Mouse (Mus musculus): ENCODE results near the gene Atg10. TPM values are rescaled to one million over a fixed set of nuclear protein-coding genes. Genes with fewer than 3 reads are reported as not detected.

The Atg10 gene
- total and polyA plus RNA-seq, 2 experiments from 2014 or later, result 7.5 to 10.7 TPM

DNA sequence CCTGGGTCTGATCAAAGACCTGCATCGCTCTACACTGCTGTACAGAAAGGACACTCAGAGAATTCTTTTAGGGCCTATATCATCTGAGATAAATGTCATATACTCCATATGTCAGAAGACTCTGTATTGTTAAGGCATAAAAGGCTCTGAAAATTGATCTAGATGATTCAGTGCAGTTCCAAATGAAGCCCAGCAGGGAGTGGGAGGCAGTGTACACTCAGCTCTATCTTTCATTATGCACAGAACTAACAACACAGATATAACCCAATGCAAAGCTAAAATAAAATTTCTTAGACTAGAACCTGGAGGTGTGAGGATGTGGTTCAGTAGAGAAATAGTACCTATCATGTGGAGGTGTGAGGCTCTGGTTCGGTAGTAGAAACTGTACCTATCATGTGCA, 151.4 kb downstream of the Atg10 start:
- Histone ChIP-seq H3K9me3 (ENCODE audit: low read length) (no peaks in the 10 kb centered on the region), H3K4me3 (ENCODE audit: low read depth, low read length) (no peak overlapping the region), H3K9ac (no peak overlapping the region), H3K4me1 (ENCODE audit: insufficient read depth) (no peaks in the 10 kb centered on the region), H3K4me2 (ENCODE audit: low read depth) (no peak overlapping the region), H3K27me3 (ENCODE audit: insufficient read depth, low read length) (no peaks in the 10 kb centered on the region), H3K36me3 (ENCODE audit: insufficient read depth) (no peaks in the 10 kb centered on the region), H3K27ac (ENCODE audit: low read depth, low read length) (no peak overlapping the region)
- WGBS, result 96% methylated on average over 2 of the region's 2 CpGs
- DNase-seq (no peak), ATAC-seq (no peak)
- TF ChIP-seq CTCF (IDR thresholded peaks at IDR 0.05; ENCODE audit: low read depth), result no peak

DNA sequence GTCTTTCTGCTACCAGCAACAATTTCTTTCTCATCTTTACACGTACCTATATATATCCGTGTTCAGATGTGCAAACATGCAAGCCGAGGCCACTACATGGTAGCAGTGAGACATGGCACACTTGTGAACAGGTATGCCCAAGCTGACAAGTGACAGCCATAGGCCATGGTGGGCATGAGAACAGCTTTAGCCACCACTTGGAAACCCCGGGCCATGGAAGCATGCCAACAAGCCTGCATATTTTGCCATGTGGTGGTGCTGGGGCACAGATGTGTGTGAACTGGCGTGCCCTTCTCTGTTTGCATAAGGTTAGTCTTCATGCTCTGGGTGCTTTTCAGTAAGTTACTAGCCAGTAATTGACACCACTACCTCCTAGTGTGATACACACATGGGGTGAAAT, 162.9 kb downstream of the Atg10 start:
- H3K4me2 ChIP-seq (ENCODE audit: low read depth), result no peak overlapping the region
- no peaks in the 10 kb centered on the region for H3K4me1 ChIP-seq (ENCODE audit: insufficient read depth)
- 89% methylated on average over 5 of the region's 5 CpGs for WGBS
- H3K9me3 ChIP-seq (ENCODE audit: low read length), result no peaks in the 10 kb centered on the region
- H3K4me3 ChIP-seq (ENCODE audit: low read depth, low read length), result no peak overlapping the region
- DNase-seq, result no peak
- H3K9ac ChIP-seq, result no peak overlapping the region
- no peaks in the 10 kb centered on the region for H3K36me3 ChIP-seq (ENCODE audit: insufficient read depth)
- no peaks in the 10 kb centered on the region for H3K27me3 ChIP-seq (ENCODE audit: insufficient read depth, low read length)
- ATAC-seq, result no peak
- TF ChIP-seq CTCF (IDR thresholded peaks at IDR 0.05; ENCODE audit: low read depth), result no peak
- H3K27ac ChIP-seq (ENCODE audit: low read depth, low read length), result no peak overlapping the region

DNA sequence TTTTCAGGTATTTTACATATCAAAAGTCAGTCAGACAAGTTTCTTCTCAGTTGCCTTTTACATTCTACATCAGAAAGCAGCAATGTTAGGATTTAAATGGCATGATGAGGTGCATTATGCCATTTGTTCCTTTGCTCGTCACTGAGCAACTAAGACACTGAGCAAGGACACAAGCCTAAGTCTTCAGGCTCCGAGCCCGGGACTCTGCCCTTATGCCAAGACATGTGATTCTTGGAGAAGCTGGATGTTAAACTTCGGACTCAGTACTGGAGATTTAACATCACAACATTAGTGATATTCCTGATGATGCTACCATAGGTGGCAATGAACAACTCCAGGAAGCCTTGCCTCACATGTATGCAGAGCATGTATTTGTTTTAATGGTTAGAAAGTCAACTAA, 175.6 kb downstream of the Atg10 start:
- DNase-seq (no peak), ATAC-seq (no peak)
- H3K27ac ChIP-seq (ENCODE audit: low read depth, low read length), result no peak overlapping the region
- WGBS, result 80% methylated on average over 4 of the region's 4 CpGs
- H3K9me3 ChIP-seq (ENCODE audit: low read length), result no peaks in the 10 kb centered on the region
- H3K9ac ChIP-seq, result no peak overlapping the region
- no peaks in the 10 kb centered on the region for H3K36me3 ChIP-seq (ENCODE audit: insufficient read depth)
- TF ChIP-seq CTCF (IDR thresholded peaks at IDR 0.05; ENCODE audit: low read depth), result no peak
- no peak overlapping the region for H3K4me3 ChIP-seq (ENCODE audit: low read depth, low read length)
- no peaks in the 10 kb centered on the region for H3K4me1 ChIP-seq (ENCODE audit: insufficient read depth)
- no peak overlapping the region for H3K4me2 ChIP-seq (ENCODE audit: low read depth)
- H3K27me3 ChIP-seq (ENCODE audit: insufficient read depth, low read length), result no peaks in the 10 kb centered on the region

DNA sequence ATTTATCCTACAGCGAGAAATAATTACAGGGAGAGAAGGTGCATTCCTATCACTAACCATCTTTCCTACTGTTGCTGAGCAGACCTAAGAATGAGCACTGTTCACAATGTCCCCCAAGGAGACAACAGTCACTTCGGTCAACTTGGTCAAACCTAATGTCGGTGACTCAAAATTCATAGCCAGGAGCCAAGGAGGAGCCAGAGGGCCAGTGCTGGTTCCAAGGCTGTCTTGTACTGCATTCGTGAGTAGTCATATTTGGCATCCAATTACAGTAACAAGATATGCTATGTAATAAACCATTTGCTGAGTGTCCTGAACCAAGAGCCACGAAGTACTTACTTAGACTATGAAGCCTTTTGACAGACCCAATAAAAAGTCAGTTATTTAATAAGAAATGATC, 176.9 kb downstream of the Atg10 start:
- ATAC-seq (no peak), DNase-seq (no peak)
- H3K4me1 ChIP-seq (ENCODE audit: insufficient read depth), result no peaks in the 10 kb centered on the region
- H3K4me2 ChIP-seq (ENCODE audit: low read depth), result no peak overlapping the region
- H3K27ac ChIP-seq (ENCODE audit: low read depth, low read length), result no peak overlapping the region
- no peaks in the 10 kb centered on the region for H3K27me3 ChIP-seq (ENCODE audit: insufficient read depth, low read length)
- H3K9ac ChIP-seq, result no peak overlapping the region
- H3K9me3 ChIP-seq (ENCODE audit: low read length), result no peaks in the 10 kb centered on the region
- H3K36me3 ChIP-seq (ENCODE audit: insufficient read depth), result no peaks in the 10 kb centered on the region
- no peak for TF ChIP-seq CTCF (IDR thresholded peaks at IDR 0.05; ENCODE audit: low read depth)
- H3K4me3 ChIP-seq (ENCODE audit: low read depth, low read length), result no peak overlapping the region
- WGBS, result 89% methylated on average over 5 of the region's 5 CpGs

DNA sequence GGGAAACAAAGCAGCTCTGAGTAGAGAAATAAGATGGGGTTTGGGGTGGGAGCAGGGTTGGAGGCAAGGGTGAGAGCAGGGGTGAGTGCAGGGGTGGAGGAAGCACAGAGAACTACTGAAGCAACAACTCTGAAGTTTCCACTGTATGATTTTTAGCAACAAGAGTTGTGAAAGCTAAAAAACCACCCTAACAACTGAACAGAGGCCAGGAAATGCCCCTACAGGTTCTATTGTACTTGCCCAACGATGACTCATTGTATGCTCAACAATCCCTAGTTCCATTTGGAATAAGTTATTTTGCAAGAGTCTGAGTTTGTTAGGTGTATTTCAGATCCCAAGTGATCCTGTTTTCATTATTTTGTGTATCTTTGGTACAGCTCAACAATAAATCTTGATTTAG, 182.5 kb downstream of the Atg10 start:
- H3K4me3 ChIP-seq (ENCODE audit: low read depth, low read length), result no peak overlapping the region
- no peak overlapping the region for H3K9ac ChIP-seq
- H3K27ac ChIP-seq (ENCODE audit: low read depth, low read length), result no peak overlapping the region
- DNase-seq (no peak), ATAC-seq (no peak)
- H3K27me3 ChIP-seq (ENCODE audit: insufficient read depth, low read length), result no peaks in the 10 kb centered on the region
- H3K9me3 ChIP-seq (ENCODE audit: low read length), result no peaks in the 10 kb centered on the region
- 84% methylated on average over 1 of the region's 1 CpGs for WGBS
- no peaks in the 10 kb centered on the region for H3K36me3 ChIP-seq (ENCODE audit: insufficient read depth)
- TF ChIP-seq CTCF (IDR thresholded peaks at IDR 0.05; ENCODE audit: low read depth), result no peak
- no peak overlapping the region for H3K4me2 ChIP-seq (ENCODE audit: low read depth)
- H3K4me1 ChIP-seq (ENCODE audit: insufficient read depth), result no peaks in the 10 kb centered on the region

DNA sequence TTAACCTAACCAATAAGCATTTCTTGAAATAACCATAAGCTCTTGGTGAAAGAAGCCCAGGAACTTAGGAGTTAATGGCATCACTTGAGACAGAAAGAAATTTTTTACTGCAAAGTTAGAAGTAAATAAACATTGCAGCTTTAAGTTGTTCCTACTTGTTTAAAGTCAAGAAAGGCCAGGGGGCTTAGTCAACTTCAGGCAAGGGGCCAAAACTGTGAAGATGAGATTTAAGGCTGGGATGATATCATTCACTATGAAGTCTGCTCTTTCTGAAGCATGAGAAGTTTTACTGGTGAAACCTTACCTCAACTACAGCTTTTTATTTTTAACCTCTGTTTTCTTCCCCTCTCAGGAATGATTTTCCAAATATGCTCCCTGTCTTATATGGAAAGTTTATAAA, 183.3 kb downstream of the Atg10 start:
- ATAC-seq (no peak), DNase-seq (no peak)
- H3K4me2 ChIP-seq (ENCODE audit: low read depth), result no peak overlapping the region
- H3K27ac ChIP-seq (ENCODE audit: low read depth, low read length), result no peak overlapping the region
- H3K27me3 ChIP-seq (ENCODE audit: insufficient read depth, low read length), result no peaks in the 10 kb centered on the region
- no peaks in the 10 kb centered on the region for H3K9me3 ChIP-seq (ENCODE audit: low read length)
- H3K9ac ChIP-seq, result no peak overlapping the region
- TF ChIP-seq CTCF (IDR thresholded peaks at IDR 0.05; ENCODE audit: low read depth), result no peak
- H3K4me3 ChIP-seq (ENCODE audit: low read depth, low read length), result no peak overlapping the region
- H3K4me1 ChIP-seq (ENCODE audit: insufficient read depth), result no peaks in the 10 kb centered on the region
- H3K36me3 ChIP-seq (ENCODE audit: insufficient read depth), result no peaks in the 10 kb centered on the region

DNA sequence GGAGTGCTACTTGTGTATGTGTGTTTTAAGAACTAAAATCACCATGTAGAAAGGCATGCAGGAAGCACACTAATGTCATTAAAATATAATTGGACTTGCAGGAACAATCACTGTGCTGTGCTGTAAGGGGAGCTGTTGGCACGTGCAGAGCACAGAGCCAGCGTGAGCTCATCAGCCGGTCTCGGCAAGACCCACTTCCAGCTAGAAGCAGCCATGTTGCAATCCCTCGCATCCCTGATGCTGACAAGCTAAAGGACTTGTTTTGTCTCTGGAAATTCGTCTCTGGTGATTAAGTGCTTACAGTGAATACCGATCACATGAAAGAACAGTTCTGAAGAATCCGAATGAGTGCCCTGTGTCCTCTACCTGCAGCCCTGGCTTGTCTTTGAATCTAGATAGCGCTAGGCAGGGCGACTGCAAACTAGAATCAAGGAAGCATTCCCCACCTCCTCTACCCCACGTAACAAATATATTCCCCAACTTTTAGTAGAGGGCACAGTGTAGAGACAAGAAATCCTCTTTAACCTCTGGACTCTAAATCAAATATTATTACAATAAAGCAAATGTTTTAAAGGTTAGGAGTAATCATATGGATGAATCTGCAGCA, 184.5 kb downstream of the Atg10 start:
- no peaks in the 10 kb centered on the region for H3K4me1 ChIP-seq (ENCODE audit: insufficient read depth)
- no peaks in the 10 kb centered on the region for H3K9me3 ChIP-seq (ENCODE audit: low read length)
- 20% methylated on average over 11 of the region's 11 CpGs for WGBS
- peak overlapping the region; percentile 75 for H3K27ac ChIP-seq (ENCODE audit: low read depth, low read length)
- 0 out of 2 replicates have a peak overlapping the region, but pooled peaks have one; percentile 4 for H3K4me3 ChIP-seq (ENCODE audit: low read depth, low read length)
- peak overlapping the region; percentile 44; the same call in 1 of the 2 replicates for H3K9ac ChIP-seq
- peak; percentile 92 for DNase-seq
- no peaks in the 10 kb centered on the region for H3K27me3 ChIP-seq (ENCODE audit: insufficient read depth, low read length)
- peak overlapping the region; percentile 29 for H3K4me2 ChIP-seq (ENCODE audit: low read depth)
- ATAC-seq, result peak; percentile 100
- TF ChIP-seq CTCF (IDR thresholded peaks at IDR 0.05; ENCODE audit: low read depth), result peak; percentile 87
- H3K36me3 ChIP-seq (ENCODE audit: insufficient read depth), result no peaks in the 10 kb centered on the region
